Mouse (Mus musculus): ENCODE data around the gene Fshb. TPM values are rescaled to one million over a fixed set of nuclear protein-coding genes. Genes with fewer than 3 reads are reported as not detected.

Gene Fshb
- polyA plus RNA-seq, 1 experiment from 2014 or later, result not detected

Other genes starting within 250 kb of the Fshb start
- gene Arl14ep, start 85.2 kb downstream of the Fshb start, polyA plus RNA-seq (2018), result 15.0 to 17.2 TPM (median 16.4 TPM) in 3 replicates
- gene Kcna4, start 231.0 kb upstream of the Fshb start, polyA plus RNA-seq (2018), result not detected in 3 replicates